Mouse (Mus musculus) embryonic facial prominence, embryonic 15.5 days (tissue): ENCODE results near the gene Rpl27. TPM values are rescaled to one million over a fixed set of nuclear protein-coding genes. Genes with fewer than 3 reads are reported as not detected.

Source experiments
- ATAC-seq: fragments of 200-750 bp; cut with Nextera tagmentation; 2 replicates; pipeline ENCODE4 v1.8.0; 2017; ENCODE audit warnings: low read depth, moderate TSS enrichment; ENCODE audit not compliant: insufficient number of reproducible peaks, low FRiP score, low TSS enrichment
- H3K27ac ChIP-seq: fragments of 300-500 bp; sonication (generic); replicated peaks from 2 replicates; pipeline ENCODE4 v1.5.1; 2015; ENCODE audit warnings: mild to moderate bottlenecking, inconsistent platforms
- H3K27me3 ChIP-seq: fragments of 300-500 bp; sonication (generic); 2 replicates; pipeline ENCODE4 v1.6.1; 2015; ENCODE audit warnings: inconsistent platforms
- H3K36me3 ChIP-seq: fragments of 300-500 bp; sonication (generic); 2 replicates; pipeline ENCODE4 v1.6.1; 2015; ENCODE audit warnings: mild to moderate bottlenecking, inconsistent platforms
- H3K4me1 ChIP-seq: fragments of 300-500 bp; sonication (generic); 2 replicates; pipeline ENCODE4 v1.6.1; 2015; ENCODE audit warnings: inconsistent platforms
- H3K4me2 ChIP-seq: fragments of 300-500 bp; sonication (generic); replicated peaks from 2 replicates; pipeline ENCODE4 v1.6.1; 2015; ENCODE audit warnings: mild to moderate bottlenecking, inconsistent platforms
- H3K4me3 ChIP-seq: fragments of 300-500 bp; sonication (generic); replicated peaks from 2 replicates; pipeline ENCODE4 v1.5.1; 2015; ENCODE audit warnings: mild to moderate bottlenecking, inconsistent platforms
- H3K9ac ChIP-seq: fragments of 300-500 bp; sonication (generic); 2 replicates; pipeline ENCODE4 v1.6.1; 2015; ENCODE audit warnings: inconsistent platforms
- H3K9me3 ChIP-seq: fragments of 300-500 bp; sonication (generic); replicated peaks from 2 replicates; pipeline ENCODE4 v1.6.1; 2016; ENCODE audit warnings: inconsistent platforms
- WGBS: fragments of 180-500 bp; shearing (Covaris S2); methylation state at CpG from one replicate; pipeline ENCODE4 v1.1.7; 2015; 5-methylcytosine and 5-hydroxymethylcytosine counted together
- polyA plus RNA-seq: library from polyadenylated mRNA; unstranded; fragments of >200 nt; fragmentation: Nextera tagmentation; extraction: Ambion mirVana; gene quantifications from 2 replicates; pipeline ENCODE4 v1.2.1, GENCODE M21; 2015

Rpl27 gene
- 306 and 328 TPM in 2 replicates for polyA plus RNA-seq

DNA sequence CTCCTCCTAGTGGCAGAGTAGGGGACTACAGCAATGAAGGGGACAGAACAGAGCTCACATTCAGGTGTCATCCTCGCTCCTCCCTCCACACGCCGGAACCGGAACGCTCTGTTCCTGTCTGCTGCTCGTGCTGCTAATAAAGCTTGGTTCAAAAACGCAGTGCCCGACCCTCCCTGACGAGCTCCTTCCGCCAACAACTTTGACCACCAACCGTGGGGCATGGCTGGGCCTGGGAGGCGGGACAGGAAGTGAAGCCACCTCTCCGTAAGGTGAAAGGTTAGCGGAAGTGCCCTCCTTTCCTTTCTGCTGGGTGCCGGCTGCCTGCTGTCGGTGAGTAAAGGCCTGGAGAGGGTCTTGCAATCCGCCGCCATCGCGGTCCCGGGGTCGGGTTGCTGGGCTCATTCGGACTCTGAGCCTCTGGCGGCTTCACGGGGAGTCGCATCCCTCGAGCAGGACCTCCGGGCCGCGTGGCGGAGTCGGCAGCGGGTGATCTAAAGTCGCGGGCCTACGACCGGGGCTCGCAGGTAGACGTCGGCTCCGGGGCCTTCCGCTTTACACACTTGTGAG, at the start of gene Rpl27:
Rpl27 (plus strand) TSS at position 172 of the 567 bp plus-strand sequence.
- under 1% methylated on average over 42 of the region's 42 CpGs for WGBS
- Histone ChIP-seq H3K27ac (peak within 1 kb of the TSS; percentile 92), H3K9me3 (no peaks in the 10 kb centered on the region), H3K4me1 (peaks cover 16% of the 10 kb centered on the region), H3K27me3 (no peaks in the 10 kb centered on the region), H3K36me3 (peaks cover 24% of the 10 kb centered on the region), H3K9ac (peak within 1 kb of the TSS; percentile 56), H3K4me2 (peak within 1 kb of the TSS; percentile 53), H3K4me3 (peak within 1 kb of the TSS; percentile 79)
- peak; percentile 98 for ATAC-seq

DNA sequence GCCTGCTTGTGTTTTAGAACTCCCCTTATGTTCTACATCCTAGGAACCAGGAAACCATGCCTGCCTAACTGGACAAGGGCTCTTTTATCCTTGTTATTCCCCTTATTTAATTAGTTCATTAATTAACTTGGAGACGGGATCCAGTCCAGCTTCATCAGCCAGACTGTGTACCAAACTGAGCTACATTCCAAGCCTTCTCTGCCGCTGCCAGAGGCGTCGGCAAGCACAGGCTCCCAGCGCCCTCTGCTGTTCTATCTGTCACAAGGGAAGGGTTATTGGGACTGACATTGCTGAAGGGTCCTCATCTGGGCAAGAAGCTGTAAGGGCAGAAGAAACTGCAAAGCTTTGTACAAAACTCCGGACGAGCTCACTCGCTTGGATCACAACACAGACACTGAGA, 47.0 kb upstream of the Rpl27 start:
- Histone ChIP-seq H3K9ac (no peak overlapping the region), H3K4me1 (0 out of 2 replicates have a peak, but pooled peaks cover 5% of the 10 kb centered on the region), H3K27me3 (no peaks in the 10 kb centered on the region), H3K4me3 (no peak overlapping the region), H3K4me2 (no peak overlapping the region), H3K9me3 (no peaks in the 10 kb centered on the region), H3K36me3 (no peaks in the 10 kb centered on the region), H3K27ac (no peak overlapping the region)
- 4% methylated on average over 8 of the region's 8 CpGs for WGBS
- no peak for ATAC-seq

- Histone ChIP-seq H3K4me1 (peaks cover 9% of the 10 kb centered on the region; the same call in 1 of the 2 replicates), H3K9ac (no peak overlapping the region), H3K4me3 (no peak overlapping the region), H3K4me2 (no peak overlapping the region), H3K36me3 (peaks cover 30% of the 10 kb centered on the region), H3K9me3 (no peaks in the 10 kb centered on the region), H3K27me3 (no peaks in the 10 kb centered on the region), H3K27ac (no peak overlapping the region)
- ATAC-seq, result no peak
- WGBS, result 76% methylated on average over 2 of the region's 2 CpGs
These were observed 26.8 kb upstream of the Rpl27 start for GRCm38 (mm10) chr11:101415306-101415705.

DNA sequence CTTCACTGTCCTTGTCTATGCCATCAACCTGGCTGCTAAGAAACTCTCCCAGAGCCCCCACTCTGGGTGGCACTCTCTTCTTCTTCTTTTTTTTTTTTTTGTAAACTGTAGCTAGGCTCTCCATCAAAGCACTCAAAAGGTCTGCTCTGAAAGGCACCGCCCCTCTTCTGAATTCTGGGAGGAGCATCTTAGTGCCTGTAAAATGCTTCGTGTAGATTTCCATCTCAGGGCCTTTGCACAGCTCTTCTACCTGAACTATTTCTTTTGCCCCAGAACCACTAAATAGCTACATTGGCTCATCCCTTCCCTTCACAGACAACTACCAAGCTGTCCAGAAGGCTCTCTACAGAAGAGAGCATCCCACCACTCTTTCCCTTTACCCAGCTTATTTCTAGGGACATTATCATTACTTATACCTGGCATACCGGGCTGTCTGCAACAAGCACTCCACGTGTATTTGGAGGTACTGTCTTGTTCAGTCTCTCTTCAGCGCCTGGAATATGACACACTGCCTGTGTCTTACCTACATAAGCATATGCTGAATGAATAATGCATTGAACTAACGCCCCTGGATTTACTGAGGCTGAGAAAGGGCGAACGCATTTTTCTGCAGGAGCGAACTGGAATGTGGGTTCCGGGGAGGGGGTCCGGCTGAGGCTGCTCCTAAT, 25.5 kb upstream of the Rpl27 start:
- no peak; the same call in 1 of the 2 replicates for ATAC-seq
- Histone ChIP-seq H3K4me1 (peaks cover 9% of the 10 kb centered on the region; the same call in 1 of the 2 replicates), H3K9ac (peak overlapping the region; percentile 72), H3K9me3 (no peaks in the 10 kb centered on the region), H3K27me3 (no peaks in the 10 kb centered on the region), H3K4me2 (peak overlapping the region; percentile 73), H3K36me3 (peaks cover 18% of the 10 kb centered on the region; the same call in 1 of the 2 replicates), H3K4me3 (peak overlapping the region; percentile 85), H3K27ac (peak overlapping the region; percentile 79)
- 2% methylated on average over 11 of the region's 11 CpGs for WGBS

- peak within 1 kb of the TSS; percentile 72 for H3K9ac ChIP-seq
- H3K27me3 ChIP-seq, result no peaks in the 10 kb centered on the region
- no peaks in the 10 kb centered on the region for H3K9me3 ChIP-seq
- H3K4me3 ChIP-seq, result peak within 1 kb of the TSS; percentile 85
- H3K36me3 ChIP-seq, result peaks cover 11% of the 10 kb centered on the region; the same call in 1 of the 2 replicates
- peak; percentile 77 for ATAC-seq
- H3K4me1 ChIP-seq, result peaks cover 9% of the 10 kb centered on the region; the same call in 1 of the 2 replicates
- H3K27ac ChIP-seq, result peak within 1 kb of the TSS; percentile 79
- peak within 1 kb of the TSS; percentile 73 for H3K4me2 ChIP-seq
- WGBS, result under 1% methylated on average over 45 of the region's 45 CpGs
These were observed 24.8 kb upstream of the Rpl27 start, which contains the start of gene Aarsd1 for GRCm38 (mm10) chr11:101417101-101417855. TSS of gene Aarsd1 (minus strand) at chr11:101417615.

DNA sequence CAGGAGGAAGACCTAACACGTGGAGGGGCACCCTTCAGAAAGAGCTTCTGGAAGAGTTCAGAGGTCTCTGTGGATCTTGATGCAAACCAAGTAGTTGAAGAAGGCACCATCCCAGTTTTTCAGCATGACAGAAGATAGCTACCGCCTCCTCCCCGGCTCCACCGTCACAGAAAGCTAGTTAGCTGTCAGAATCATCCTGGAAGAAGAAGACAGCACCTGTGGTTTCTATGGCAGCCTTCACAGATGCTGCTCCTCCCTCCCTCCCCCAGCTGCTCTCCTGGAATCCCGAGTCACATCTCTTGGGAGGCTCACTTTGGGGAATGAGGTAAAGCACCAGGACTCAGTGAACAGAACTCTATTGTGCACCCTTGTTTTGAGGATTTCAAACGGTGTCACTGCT, 23.1 kb upstream of the Rpl27 start:
- 54% methylated on average over 6 of the region's 6 CpGs for WGBS
- Histone ChIP-seq H3K9me3 (no peaks in the 10 kb centered on the region), H3K36me3 (no peaks in the 10 kb centered on the region), H3K4me2 (no peak overlapping the region), H3K9ac (no peak overlapping the region), H3K27ac (no peak overlapping the region), H3K4me3 (no peak overlapping the region), H3K4me1 (peaks cover 14% of the 10 kb centered on the region), H3K27me3 (no peaks in the 10 kb centered on the region)
- no peak for ATAC-seq

DNA sequence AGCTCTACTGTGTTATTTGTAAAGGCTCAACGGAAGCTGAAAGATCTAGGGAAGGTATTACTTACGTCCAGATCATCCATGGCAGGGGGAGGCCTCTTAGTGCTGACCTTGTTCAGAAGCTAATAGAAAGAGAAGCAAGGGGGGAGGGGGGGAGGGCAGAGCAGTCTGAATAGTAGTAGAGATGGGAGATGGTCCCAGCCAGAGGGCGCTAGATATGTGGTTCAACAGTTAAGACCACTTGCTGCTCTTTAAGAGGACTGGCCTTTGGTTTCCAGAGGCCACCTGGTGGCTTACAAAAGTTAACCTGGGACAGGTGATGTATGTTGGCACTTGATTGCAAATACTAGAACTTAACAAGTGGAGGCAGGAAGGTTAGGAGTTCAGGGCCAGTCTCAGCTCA, 22.5 kb upstream of the Rpl27 start:
- H3K4me2 ChIP-seq, result no peak overlapping the region
- no peaks in the 10 kb centered on the region for H3K36me3 ChIP-seq
- no peak overlapping the region for H3K9ac ChIP-seq
- peaks cover 20% of the 10 kb centered on the region for H3K4me1 ChIP-seq
- no peaks in the 10 kb centered on the region for H3K9me3 ChIP-seq
- no peaks in the 10 kb centered on the region for H3K27me3 ChIP-seq
- H3K4me3 ChIP-seq, result no peak overlapping the region
- WGBS, result 32% methylated on average over 3 of the region's 3 CpGs
- no peak for ATAC-seq
- H3K27ac ChIP-seq, result no peak overlapping the region

DNA sequence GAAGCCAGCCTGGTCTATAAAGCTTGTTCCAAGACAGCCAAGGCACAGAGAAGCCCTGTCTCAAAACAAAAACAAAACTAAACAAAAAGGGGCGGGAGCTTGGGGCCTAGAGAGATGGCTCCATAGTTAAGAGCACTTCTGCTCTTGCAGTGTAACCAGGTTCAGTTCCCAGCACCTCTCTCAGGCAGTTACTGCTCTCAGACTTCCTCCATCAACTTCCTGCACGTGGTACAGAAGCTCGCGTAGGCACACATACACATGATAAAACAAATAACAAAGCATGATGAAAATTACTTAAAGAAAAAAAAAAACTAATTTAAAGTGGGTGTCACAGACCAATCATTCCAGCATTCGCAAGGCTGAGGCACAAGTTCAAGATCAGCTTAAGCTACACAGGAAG, 21.9 kb upstream of the Rpl27 start:
- Histone ChIP-seq H3K27ac (no peak overlapping the region), H3K27me3 (no peaks in the 10 kb centered on the region), H3K36me3 (no peaks in the 10 kb centered on the region), H3K4me2 (no peak overlapping the region), H3K4me1 (peaks cover 20% of the 10 kb centered on the region), H3K9me3 (no peaks in the 10 kb centered on the region), H3K9ac (no peak overlapping the region), H3K4me3 (no peak overlapping the region)
- WGBS, result 88% methylated on average over 5 of the region's 5 CpGs
- ATAC-seq, result no peak

DNA sequence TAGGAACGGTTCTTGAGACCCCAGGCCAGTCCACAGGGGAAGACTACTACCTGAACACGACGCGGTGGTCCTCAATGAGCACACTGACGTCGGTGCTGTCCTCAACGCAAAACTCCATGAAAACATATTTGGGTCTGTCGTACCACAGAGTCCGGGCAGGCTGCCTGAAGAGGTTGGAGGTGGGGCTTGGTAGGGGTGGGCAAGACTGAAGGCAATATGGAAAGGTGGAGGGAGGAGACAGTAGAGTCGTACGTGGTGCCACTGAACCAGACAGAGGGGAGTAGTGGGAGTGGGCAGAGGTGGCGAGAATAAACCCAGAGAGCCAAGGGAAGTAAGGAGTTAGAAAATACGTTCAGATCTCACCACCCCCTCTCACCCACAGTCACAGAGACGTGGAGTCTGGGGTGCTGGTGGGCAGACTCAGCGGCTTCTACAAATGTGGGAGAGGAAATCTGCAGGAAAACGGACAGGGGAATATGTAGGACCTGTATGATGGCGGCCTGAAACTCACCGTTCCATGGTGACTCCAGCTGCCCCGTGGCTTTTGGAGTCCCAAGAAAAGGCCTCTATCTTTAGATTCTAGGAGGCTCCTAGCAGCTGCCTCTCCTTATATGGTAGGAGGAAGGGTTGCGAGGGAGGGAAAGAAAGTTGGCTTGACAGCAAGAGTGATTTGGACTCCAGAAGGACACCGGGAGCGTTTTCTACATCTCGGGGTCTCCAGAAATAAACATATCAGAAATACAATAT, 17.8 kb upstream of the Rpl27 start, which contains the start of gene Gm27029:
Gm27029 (minus strand) TSS at position 692 of the 747 bp plus-strand sequence.
- 4% methylated on average over 23 of the region's 23 CpGs for WGBS
- Histone ChIP-seq H3K4me3 (peak within 1 kb of the TSS; percentile 89), H3K4me1 (peaks cover 30% of the 10 kb centered on the region), H3K27ac (peak within 1 kb of the TSS; percentile 90), H3K36me3 (no peaks in the 10 kb centered on the region; the same call in 1 of the 2 replicates), H3K4me2 (peak within 1 kb of the TSS; percentile 90), H3K27me3 (no peaks in the 10 kb centered on the region), H3K9ac (peak within 1 kb of the TSS; percentile 72), H3K9me3 (no peaks in the 10 kb centered on the region)
- ATAC-seq, result peak; percentile 64

GRCm38 (mm10) chr11:101424925-101425813, 16.9 kb upstream of the Rpl27 start, which contains the start of the genes Rundc1 and Ptges3l:
TSS of gene Rundc1 (plus strand) at chr11:101425085.
TSS of gene Ptges3l (minus strand) at chr11:101425333.
- H3K4me2 ChIP-seq, result peak within 1 kb of the TSS; percentile 90
- H3K4me1 ChIP-seq, result peaks cover 30% of the 10 kb centered on the region
- H3K9me3 ChIP-seq, result no peaks in the 10 kb centered on the region
- H3K36me3 ChIP-seq, result peaks cover 9% of the 10 kb centered on the region
- no peaks in the 10 kb centered on the region for H3K27me3 ChIP-seq
- under 1% methylated on average over 81 of the region's 81 CpGs for WGBS
- ATAC-seq, result peak; percentile 92
- peak within 1 kb of the TSS; percentile 72 for H3K9ac ChIP-seq
- H3K4me3 ChIP-seq, result peak within 1 kb of the TSS; percentile 89
- H3K27ac ChIP-seq, result peak within 1 kb of the TSS; percentile 90
